Mouse (Mus musculus) adrenal gland, postnatal 10 days (tissue): ENCODE measurements at regions not wholly inside any gene's neighbourhood (a gene's known extent, or its start where the extent isn't known, plus 50 kb on each side); places are given as distances from the start of the nearest gene placed in this dataset.
"Not testable (repeated sequence)": the region's sequence is repeated elsewhere in the genome, so short reads cannot be mapped to it uniquely, and the experiment has no call there.

Experiments
- DNase-seq: peaks from one replicate; pipeline ENCODE4 v3.0.0; 2021; ENCODE audit warnings: mixed read lengths

- DNase-seq = no peak
Observed at GRCm38 (mm10) chr2:135525779-135526178, 133.0 kb upstream of the Plcb4 start.

- DNase-seq = no peak
Observed at GRCm38 (mm10) chr2:135529619-135530018, 129.2 kb upstream of the Plcb4 start.

- DNase-seq = peak; percentile 14
Observed at GRCm38 (mm10) chr2:135536303-135536871, 122.4 kb upstream of the Plcb4 start.

- no peak for DNase-seq
Observed at GRCm38 (mm10) chr2:135538022-135538421, 120.8 kb upstream of the Plcb4 start.

GRCm38 (mm10) chr2:135541058-135541457 is 117.8 kb upstream of the Plcb4 start:
- DNase-seq = no peak

GRCm38 (mm10) chr2:135541930-135542329 is 116.9 kb upstream of the Plcb4 start:
- no peak for DNase-seq

- no peak for DNase-seq
Observed at GRCm38 (mm10) chr2:135544882-135545281, 113.9 kb upstream of the Plcb4 start.

- DNase-seq = no peak
Observed at GRCm38 (mm10) chr2:135547966-135548365, 110.8 kb upstream of the Plcb4 start.

GRCm38 (mm10) chr2:135553031-135553430 is 105.8 kb upstream of the Plcb4 start:
- DNase-seq = peak; percentile 30

- not testable (repeated sequence) for DNase-seq
Observed at GRCm38 (mm10) chr2:135558026-135558425, 100.8 kb upstream of the Plcb4 start.

GRCm38 (mm10) chr2:135559328-135559727 is 99.5 kb upstream of the Plcb4 start:
- DNase-seq = peak; percentile 43

- DNase-seq = no peak
Observed at GRCm38 (mm10) chr2:135559933-135560710, 98.7 kb upstream of the Plcb4 start.

- no peak for DNase-seq
Observed at GRCm38 (mm10) chr2:135560856-135561255, 98.0 kb upstream of the Plcb4 start.

GRCm38 (mm10) chr2:135561716-135562115 is 97.1 kb upstream of the Plcb4 start:
- peak; percentile 19 for DNase-seq

GRCm38 (mm10) chr2:135562140-135562890 is 96.5 kb upstream of the Plcb4 start:
- peak; percentile 80 for DNase-seq

- peak; percentile 10 for DNase-seq
Observed at GRCm38 (mm10) chr2:135564231-135564630, 94.6 kb upstream of the Plcb4 start.

GRCm38 (mm10) chr2:135568350-135568749 is 90.5 kb upstream of the Plcb4 start:
- peak; percentile 11 for DNase-seq

GRCm38 (mm10) chr2:135571599-135571998 is 87.2 kb upstream of the Plcb4 start:
- DNase-seq = no peak

GRCm38 (mm10) chr2:135577228-135577627 is 81.6 kb upstream of the Plcb4 start:
- no peak for DNase-seq

GRCm38 (mm10) chr2:135578135-135578534 is 80.7 kb upstream of the Plcb4 start:
- DNase-seq = peak; percentile 16

- no peak for DNase-seq
Observed at GRCm38 (mm10) chr2:135579514-135579913, 79.3 kb upstream of the Plcb4 start.

- DNase-seq = no peak
Observed at GRCm38 (mm10) chr2:135580051-135580450, 78.8 kb upstream of the Plcb4 start.

GRCm38 (mm10) chr2:135582341-135582740 is 76.5 kb upstream of the Plcb4 start:
- DNase-seq = no peak
